Mouse (Mus musculus): ENCODE measurements around the gene Eid1. TPM values are rescaled to one million over a fixed set of nuclear protein-coding genes. Genes with fewer than 3 reads are reported as not detected.

Eid1 gene
- polyA plus RNA-seq, 1 experiment from 2014 or later = 196 TPM

DNA sequence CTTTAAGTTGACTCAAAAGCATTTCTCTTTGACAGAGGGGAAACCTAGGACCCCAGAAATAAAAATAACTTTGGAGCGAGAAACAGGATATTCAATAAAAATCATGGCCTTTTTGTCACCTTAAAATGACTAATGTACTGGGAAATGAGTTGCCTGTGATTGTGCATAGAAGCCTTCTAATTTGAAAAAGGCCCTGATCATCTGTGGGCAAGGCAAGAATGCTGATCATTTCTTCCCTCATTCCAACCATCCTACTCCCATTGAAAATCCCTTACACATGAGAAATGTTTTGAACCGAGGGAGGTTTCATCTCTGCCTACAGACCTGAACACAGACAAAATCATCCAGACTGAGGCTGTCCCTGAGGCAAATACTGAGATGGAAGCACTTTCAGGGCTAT, 30.0 kb downstream of the Eid1 start:
- no peak for ATAC-seq (ENCODE audit: insufficient number of reproducible peaks, insufficient read depth, low FRiP score, low read depth)
- Histone ChIP-seq H3K36me3 (ENCODE audit: control insufficient read depth, insufficient read depth, low read length) (no peaks in the 10 kb centered on the region), H3K4me2 (replicated peaks; ENCODE audit: low read depth, low read length) (no peak overlapping the region), H3K4me3 (ENCODE audit: low read depth, low read length) (no peak overlapping the region), H3K9me3 (ENCODE audit: control insufficient read depth, low read depth, low read length) (no peaks in the 10 kb centered on the region), H3K27me3 (ENCODE audit: control insufficient read depth, insufficient read depth, low read length) (no peaks in the 10 kb centered on the region), H3K4me1 (ENCODE audit: control insufficient read depth, insufficient read depth, low read length) (no peaks in the 10 kb centered on the region), H3K9ac (replicated peaks; ENCODE audit: low read depth, low read length) (no peak overlapping the region), H3K27ac (ENCODE audit: low read length) (no peak overlapping the region)
- WGBS = 72% methylated on average over 2 of the region's 2 CpGs

- no peak overlapping the region for H3K4me3 ChIP-seq (ENCODE audit: low read depth, low read length)
- no peak overlapping the region for H3K9ac ChIP-seq (replicated peaks; ENCODE audit: low read depth, low read length)
- no peaks in the 10 kb centered on the region for H3K4me1 ChIP-seq (ENCODE audit: control insufficient read depth, insufficient read depth, low read length)
- no peak for ATAC-seq (ENCODE audit: insufficient number of reproducible peaks, insufficient read depth, low FRiP score, low read depth)
- 62% methylated on average over 12 of the region's 12 CpGs for WGBS
- H3K36me3 ChIP-seq (ENCODE audit: control insufficient read depth, insufficient read depth, low read length) = no peaks in the 10 kb centered on the region
- H3K27ac ChIP-seq (ENCODE audit: low read length) = no peak overlapping the region
- H3K9me3 ChIP-seq (ENCODE audit: control insufficient read depth, low read depth, low read length) = no peaks in the 10 kb centered on the region
- no peak overlapping the region for H3K4me2 ChIP-seq (replicated peaks; ENCODE audit: low read depth, low read length)
- H3K27me3 ChIP-seq (ENCODE audit: control insufficient read depth, insufficient read depth, low read length) = no peaks in the 10 kb centered on the region
These were observed 32.2 kb downstream of the Eid1 start for GRCm38 (mm10) chr2:125704907-125705631.

DNA sequence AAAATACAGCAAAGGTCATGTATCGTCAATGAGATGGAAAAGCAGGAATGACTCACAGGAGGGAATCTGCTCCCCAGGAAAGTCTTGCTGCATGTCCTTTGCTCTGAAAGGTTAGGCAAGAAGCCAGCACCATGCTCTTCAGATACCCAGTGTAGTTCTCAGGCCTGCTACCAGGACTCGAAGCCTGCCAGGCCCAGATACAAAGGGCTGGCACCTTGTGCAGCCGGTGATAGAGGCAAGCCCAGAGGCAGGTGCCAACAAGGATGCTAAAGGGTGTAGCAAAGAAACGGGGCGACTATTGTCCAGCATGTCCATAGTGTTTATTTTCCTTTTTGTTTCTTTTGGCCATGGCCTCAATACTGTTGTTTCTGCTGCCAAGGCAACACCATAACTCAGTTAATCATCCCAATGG, 33.6 kb downstream of the Eid1 start:
- ATAC-seq (ENCODE audit: insufficient number of reproducible peaks, insufficient read depth, low FRiP score, low read depth) = no peak
- H3K4me1 ChIP-seq (ENCODE audit: control insufficient read depth, insufficient read depth, low read length) = no peaks in the 10 kb centered on the region
- WGBS = 83% methylated on average over 5 of the region's 5 CpGs
- H3K36me3 ChIP-seq (ENCODE audit: control insufficient read depth, insufficient read depth, low read length) = no peaks in the 10 kb centered on the region
- no peak overlapping the region for H3K4me2 ChIP-seq (replicated peaks; ENCODE audit: low read depth, low read length)
- no peaks in the 10 kb centered on the region for H3K9me3 ChIP-seq (ENCODE audit: control insufficient read depth, low read depth, low read length)
- no peaks in the 10 kb centered on the region for H3K27me3 ChIP-seq (ENCODE audit: control insufficient read depth, insufficient read depth, low read length)
- H3K9ac ChIP-seq (replicated peaks; ENCODE audit: low read depth, low read length) = no peak overlapping the region
- H3K4me3 ChIP-seq (ENCODE audit: low read depth, low read length) = no peak overlapping the region
- no peak overlapping the region for H3K27ac ChIP-seq (ENCODE audit: low read length)

- Histone ChIP-seq H3K4me3 (ENCODE audit: low read depth, low read length) (no peak overlapping the region), H3K4me1 (ENCODE audit: control insufficient read depth, insufficient read depth, low read length) (no peaks in the 10 kb centered on the region), H3K27me3 (ENCODE audit: control insufficient read depth, insufficient read depth, low read length) (no peaks in the 10 kb centered on the region), H3K27ac (ENCODE audit: low read length) (no peak overlapping the region), H3K9me3 (ENCODE audit: control insufficient read depth, low read depth, low read length) (no peaks in the 10 kb centered on the region), H3K4me2 (replicated peaks; ENCODE audit: low read depth, low read length) (no peak overlapping the region), H3K9ac (replicated peaks; ENCODE audit: low read depth, low read length) (no peak overlapping the region), H3K36me3 (ENCODE audit: control insufficient read depth, insufficient read depth, low read length) (no peaks in the 10 kb centered on the region)
- no peak for ATAC-seq (ENCODE audit: insufficient number of reproducible peaks, insufficient read depth, low FRiP score, low read depth)
- WGBS = 86% methylated on average over 8 of the region's 8 CpGs
These were observed 43.7 kb downstream of the Eid1 start for GRCm38 (mm10) chr2:125716599-125716998.

- Histone ChIP-seq H3K9ac (replicated peaks; ENCODE audit: low read depth, low read length) (peak overlapping the region; percentile 25; the same call in 1 of the 2 replicates), H3K9me3 (ENCODE audit: control insufficient read depth, low read depth, low read length) (no peaks in the 10 kb centered on the region), H3K4me3 (ENCODE audit: low read depth, low read length) (peak overlapping the region; percentile 42), H3K27ac (ENCODE audit: low read length) (peak overlapping the region; percentile 27; the same call in 1 of the 2 replicates), H3K36me3 (ENCODE audit: control insufficient read depth, insufficient read depth, low read length) (no peaks in the 10 kb centered on the region), H3K27me3 (ENCODE audit: control insufficient read depth, insufficient read depth, low read length) (peaks cover 13% of the 10 kb centered on the region; the same call in 1 of the 2 replicates), H3K4me1 (ENCODE audit: control insufficient read depth, insufficient read depth, low read length) (no peaks in the 10 kb centered on the region), H3K4me2 (replicated peaks; ENCODE audit: low read depth, low read length) (peak overlapping the region; percentile 98)
- ATAC-seq (ENCODE audit: insufficient number of reproducible peaks, insufficient read depth, low FRiP score, low read depth) = no peak
- 3% methylated on average over 18 of the region's 18 CpGs for WGBS
These were observed 50.2 kb downstream of the Eid1 start for GRCm38 (mm10) chr2:125723086-125723407.

DNA sequence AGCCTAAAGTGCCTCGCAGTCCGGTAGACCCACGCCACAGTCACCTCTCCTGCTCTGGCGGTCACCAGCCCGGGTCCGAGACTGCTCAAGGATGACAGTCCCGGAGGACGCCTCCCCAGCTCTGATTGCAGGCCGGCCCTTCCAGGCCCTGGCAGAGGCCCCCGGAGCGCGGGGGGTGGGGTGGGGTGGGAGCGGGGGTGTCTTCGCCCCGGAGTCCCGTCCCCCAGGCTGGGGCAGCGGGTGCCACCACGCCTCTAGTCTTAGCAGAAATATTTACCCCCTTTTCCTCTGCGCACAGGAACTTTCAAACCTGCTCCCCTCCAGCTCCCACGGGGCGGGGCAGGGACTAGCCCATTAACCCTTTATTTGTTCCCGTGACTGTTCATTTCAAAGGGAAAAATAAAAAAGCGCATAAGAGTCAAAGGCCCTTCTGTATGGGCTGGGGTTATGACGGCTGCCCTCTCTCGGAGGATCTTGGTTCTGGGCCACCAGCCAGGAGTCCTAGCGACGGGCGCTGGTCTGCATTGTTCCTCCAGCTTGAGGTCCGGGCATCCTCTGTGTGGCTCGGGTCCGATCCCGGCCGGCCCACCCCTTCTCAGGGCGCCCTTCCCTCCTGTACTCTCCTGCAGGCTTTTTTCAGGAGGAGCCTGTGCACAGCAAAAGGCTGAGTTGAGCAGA, 50.7 kb downstream of the Eid1 start:
- Histone ChIP-seq H3K4me2 (replicated peaks; ENCODE audit: low read depth, low read length) (peak overlapping the region; percentile 98), H3K27ac (ENCODE audit: low read length) (no peak overlapping the region; the same call in 1 of the 2 replicates), H3K4me3 (ENCODE audit: low read depth, low read length) (peak overlapping the region; percentile 42), H3K9me3 (ENCODE audit: control insufficient read depth, low read depth, low read length) (no peaks in the 10 kb centered on the region), H3K4me1 (ENCODE audit: control insufficient read depth, insufficient read depth, low read length) (no peaks in the 10 kb centered on the region), H3K27me3 (ENCODE audit: control insufficient read depth, insufficient read depth, low read length) (peaks cover 13% of the 10 kb centered on the region; the same call in 1 of the 2 replicates), H3K36me3 (ENCODE audit: control insufficient read depth, insufficient read depth, low read length) (no peaks in the 10 kb centered on the region), H3K9ac (replicated peaks; ENCODE audit: low read depth, low read length) (peak overlapping the region; percentile 25; the same call in 1 of the 2 replicates)
- WGBS = 0% methylated on average over 34 of the region's 34 CpGs
- ATAC-seq (ENCODE audit: insufficient number of reproducible peaks, insufficient read depth, low FRiP score, low read depth) = peak; percentile 77

- H3K36me3 ChIP-seq (ENCODE audit: control insufficient read depth, insufficient read depth, low read length) = no peaks in the 10 kb centered on the region
- under 1% methylated on average over 15 of the region's 15 CpGs for WGBS
- peak; percentile 81 for ATAC-seq (ENCODE audit: insufficient number of reproducible peaks, insufficient read depth, low FRiP score, low read depth)
- no peaks in the 10 kb centered on the region for H3K4me1 ChIP-seq (ENCODE audit: control insufficient read depth, insufficient read depth, low read length)
- H3K4me2 ChIP-seq (replicated peaks; ENCODE audit: low read depth, low read length) = peak within 1 kb of the TSS; percentile 98
- no peaks in the 10 kb centered on the region for H3K9me3 ChIP-seq (ENCODE audit: control insufficient read depth, low read depth, low read length)
- H3K27me3 ChIP-seq (ENCODE audit: control insufficient read depth, insufficient read depth, low read length) = peaks cover 13% of the 10 kb centered on the region; the same call in 1 of the 2 replicates
- peak within 1 kb of the TSS; percentile 25; the same call in 1 of the 2 replicates for H3K9ac ChIP-seq (replicated peaks; ENCODE audit: low read depth, low read length)
- peak within 1 kb of the TSS; percentile 42 for H3K4me3 ChIP-seq (ENCODE audit: low read depth, low read length)
- peak within 1 kb of the TSS; percentile 27; the same call in 1 of the 2 replicates for H3K27ac ChIP-seq (ENCODE audit: low read length)
These were observed 51.2 kb downstream of the Eid1 start, which contains the start of gene Shc4 for GRCm38 (mm10) chr2:125724086-125724430. Shc4 (minus strand) TSS chr2:125724148.
